Mouse (Mus musculus) brown adipose tissue, adult 24 weeks (tissue): ENCODE measurements at regions not wholly inside any gene's neighbourhood (a gene's known extent, or its start where the extent isn't known, plus 50 kb on each side); places are given as distances from the start of the nearest gene placed in this dataset.
A peak's percentile ranks its signal among the peaks of the same experiment; 100 is the strongest.

Source experiments
- H3K27ac ChIP-seq: fragments of 200-500 bp; replicated peaks from 2 replicates; pipeline ENCODE4 v1.5.1; 2012; ENCODE audit warnings: low read depth, mild to moderate bottlenecking, low read length
- H3K4me1 ChIP-seq: fragments of 200-500 bp; 2 replicates; pipeline ENCODE4 v1.6.1; 2012; ENCODE audit warnings: low read length, mixed read lengths; ENCODE audit not compliant: control insufficient read depth, insufficient read depth, insufficient read length
- H3K4me3 ChIP-seq: fragments of 200-500 bp; 2 replicates; pipeline ENCODE4 v1.5.1; 2012; ENCODE audit warnings: low read depth, mild to moderate bottlenecking, low read length, moderate library complexity; ENCODE audit not compliant: insufficient read depth

- H3K4me1 ChIP-seq: 0 out of 2 replicates have a peak, but pooled peaks cover 4% of the 10 kb centered on the region
- peak overlapping the region; percentile 36 for H3K4me3 ChIP-seq
- peak overlapping the region; percentile 74 for H3K27ac ChIP-seq
Measured at GRCm38 (mm10) chr11:20914297-20914997, 83.6 kb upstream of the Lgalsl start.

- 0 out of 2 replicates have a peak, but pooled peaks cover 4% of the 10 kb centered on the region for H3K4me1 ChIP-seq
- peak overlapping the region; percentile 74 for H3K27ac ChIP-seq
- no peak overlapping the region; the same call in 1 of the 2 replicates for H3K4me3 ChIP-seq
Measured at GRCm38 (mm10) chr11:20915182-20915602, 84.3 kb upstream of the Lgalsl start.

- H3K27ac ChIP-seq: peak overlapping the region; percentile 31
- 0 out of 2 replicates have a peak, but pooled peaks cover 4% of the 10 kb centered on the region for H3K4me1 ChIP-seq
- no peak overlapping the region for H3K4me3 ChIP-seq
Measured at GRCm38 (mm10) chr11:20915687-20916432, 85.0 kb upstream of the Lgalsl start.

GRCm38 (mm10) chr11:20916473-20916911 lies 85.6 kb upstream of the Lgalsl start:
- no peak overlapping the region for H3K27ac ChIP-seq
- H3K4me3 ChIP-seq: no peak overlapping the region
- H3K4me1 ChIP-seq: 0 out of 2 replicates have a peak, but pooled peaks cover 4% of the 10 kb centered on the region

- no peak overlapping the region for H3K4me3 ChIP-seq
- H3K27ac ChIP-seq: no peak overlapping the region
- H3K4me1 ChIP-seq: 0 out of 2 replicates have a peak, but pooled peaks cover 4% of the 10 kb centered on the region
Measured at GRCm38 (mm10) chr11:20916961-20917360, 86.1 kb upstream of the Lgalsl start.

- no peak overlapping the region for H3K27ac ChIP-seq
- H3K4me1 ChIP-seq: 0 out of 2 replicates have a peak, but pooled peaks cover 4% of the 10 kb centered on the region
- H3K4me3 ChIP-seq: no peak overlapping the region
Measured at GRCm38 (mm10) chr11:20917483-20917882, 86.6 kb upstream of the Lgalsl start.

GRCm38 (mm10) chr11:20923115-20923514 lies 92.3 kb upstream of the Lgalsl start:
- no peak overlapping the region for H3K4me3 ChIP-seq
- H3K27ac ChIP-seq: no peak overlapping the region
- H3K4me1 ChIP-seq: no peaks in the 10 kb centered on the region

GRCm38 (mm10) chr11:20929426-20929825 lies 98.6 kb upstream of the Lgalsl start:
- no peak overlapping the region for H3K27ac ChIP-seq
- H3K4me3 ChIP-seq: no peak overlapping the region
- H3K4me1 ChIP-seq: no peaks in the 10 kb centered on the region

GRCm38 (mm10) chr11:20930045-20930444 lies 99.2 kb upstream of the Lgalsl start:
- H3K27ac ChIP-seq: no peak overlapping the region
- H3K4me1 ChIP-seq: no peaks in the 10 kb centered on the region
- H3K4me3 ChIP-seq: no peak overlapping the region

- Histone ChIP-seq H3K4me3 (no peak overlapping the region), H3K4me1 (no peaks in the 10 kb centered on the region), H3K27ac (no peak overlapping the region)
Measured at GRCm38 (mm10) chr11:20930573-20930972, 99.7 kb upstream of the Lgalsl start.

GRCm38 (mm10) chr11:20934191-20935062 lies 103.6 kb upstream of the Lgalsl start:
- H3K27ac ChIP-seq: no peak overlapping the region
- no peaks in the 10 kb centered on the region for H3K4me1 ChIP-seq
- no peak overlapping the region for H3K4me3 ChIP-seq

GRCm38 (mm10) chr11:20935063-20935370 lies 104.2 kb upstream of the Lgalsl start:
- Histone ChIP-seq H3K4me1 (no peaks in the 10 kb centered on the region), H3K27ac (no peak overlapping the region), H3K4me3 (no peak overlapping the region)

- no peak overlapping the region for H3K27ac ChIP-seq
- H3K4me3 ChIP-seq: no peak overlapping the region
- H3K4me1 ChIP-seq: no peaks in the 10 kb centered on the region
Measured at GRCm38 (mm10) chr11:20935910-20936309, 105.1 kb upstream of the Lgalsl start.

- Histone ChIP-seq H3K4me1 (no peaks in the 10 kb centered on the region), H3K4me3 (no peak overlapping the region), H3K27ac (no peak overlapping the region)
Measured at GRCm38 (mm10) chr11:20936996-20937395, 106.1 kb upstream of the Lgalsl start.

GRCm38 (mm10) chr11:20937942-20938341 lies 107.1 kb upstream of the Lgalsl start:
- Histone ChIP-seq H3K4me3 (no peak overlapping the region), H3K27ac (no peak overlapping the region), H3K4me1 (no peaks in the 10 kb centered on the region)
